Mouse (Mus musculus): ENCODE measurements at regions not wholly inside any gene's neighbourhood (a gene's known extent, or its start where the extent isn't known, plus 50 kb on each side); places are given as distances from the start of the nearest gene placed in this dataset.

GRCm38 (mm10) chr12:13843423-13844080 is 308.3 kb downstream of the Fam84a start (continued):
- TF ChIP-seq TCF12 (IDR thresholded peaks at IDR 0.05; ENCODE audit: low read depth, low read length) (no peak), POLR2AphosphoS5 (IDR thresholded peaks at IDR 0.05; ENCODE audit: borderline replicate concordance, low read depth, low read length) (no peak)

DNA sequence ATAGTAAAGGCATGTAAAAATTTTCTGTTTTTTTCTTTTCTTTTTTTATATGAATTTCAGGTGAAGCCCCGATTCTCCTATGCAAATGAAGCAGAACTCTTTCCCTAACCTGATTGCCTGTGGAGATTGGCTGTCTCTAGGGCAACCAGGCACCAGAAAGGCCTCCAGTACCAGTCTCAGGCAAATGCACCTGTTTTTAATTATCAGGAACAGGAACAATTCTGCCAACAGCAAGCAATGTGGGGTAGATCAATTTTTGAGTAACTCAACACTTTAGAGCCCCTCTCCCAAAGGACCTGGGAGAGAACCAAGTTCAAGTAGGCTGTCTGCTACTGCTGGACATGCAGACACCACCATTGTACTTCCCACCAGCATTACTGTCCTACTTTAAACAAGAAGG is 310.6 kb downstream of the Fam84a start:
- H3K27me3 ChIP-seq (ENCODE audit: control insufficient read depth in 1 of 2, insufficient read depth in 2 of 2, low read length in 2 of 2), result no peaks in the 10 kb centered on the region
- no peak overlapping the region for H3K27ac ChIP-seq (ENCODE audit: control insufficient read depth, low read depth, low read length)
- H3K4me3 ChIP-seq (ENCODE audit: control insufficient read depth in 1 of 2, insufficient read depth in 1 of 2, low read depth in 2 of 2, low read length in 2 of 2), result no peak overlapping the region
- 0 out of 4 replicates have a peak, but pooled peaks cover 0 to 3% of the 10 kb centered on the region in 2 experiments for H3K4me1 ChIP-seq (ENCODE audit: control insufficient read depth in 1 of 2, insufficient read depth in 2 of 2, low read length in 2 of 2)
- H3K9ac ChIP-seq (ENCODE audit: control insufficient read depth, low read depth, low read length, poor library complexity, severe bottlenecking), result no peak overlapping the region
- H3K79me2 ChIP-seq (ENCODE audit: control insufficient read depth, insufficient read depth, low read length, poor library complexity), result no peaks in the 10 kb centered on the region
- no peak for DNase-seq (ENCODE audit: low read depth, low spot score)
- H3K36me3 ChIP-seq (ENCODE audit: control insufficient read depth in 1 of 2, insufficient read depth in 2 of 2, low read length in 2 of 2), result no peaks in the 10 kb centered on the region
- TF ChIP-seq KAT2A (conservative IDR thresholded peaks at IDR 0.05; ENCODE audit: low read depth, low read length), result no peak
- TF ChIP-seq BHLHE40 (IDR thresholded peaks at IDR 0.05; ENCODE audit: borderline replicate concordance, low read depth, low read length), result no peak
- TF ChIP-seq POLR2AphosphoS2 (IDR thresholded peaks at IDR 0.05; ENCODE audit: low read length), result no peak
- no peak for TF ChIP-seq TAL1 (IDR thresholded peaks at IDR 0.05; ENCODE audit: low read length)
- TF ChIP-seq POLR2AphosphoS5 (IDR thresholded peaks at IDR 0.05; ENCODE audit: borderline replicate concordance, low read depth, low read length), result no peak
- TF ChIP-seq GABPA (IDR thresholded peaks at IDR 0.05; ENCODE audit: low read depth, low read length), result no peak
- TF ChIP-seq CHD2 (IDR thresholded peaks at IDR 0.05; ENCODE audit: low read length), result no peak
- no peak for TF ChIP-seq CTCF (IDR thresholded peaks at IDR 0.05 in 2 of 3, conservative IDR thresholded peaks at IDR 0.05 in 1 of 3; ENCODE audit: control insufficient read depth in 1 of 3, insufficient read depth in 1 of 3, low read depth in 2 of 3, low read length in 3 of 3, poor library complexity in 1 of 3, severe bottlenecking in 1 of 3)
- TF ChIP-seq USF2 (IDR thresholded peaks at IDR 0.05; ENCODE audit: borderline replicate concordance in 1 of 2, insufficient read depth in 1 of 2, low read depth in 1 of 2, low read length in 2 of 2), result no peak
- no peak for TF ChIP-seq MXI1 (IDR thresholded peaks at IDR 0.05; ENCODE audit: low read depth, low read length)
- TF ChIP-seq ZMIZ1 (IDR thresholded peaks at IDR 0.05; ENCODE audit: low read depth, low read length), result no peak
- H3K9me3 ChIP-seq (replicated peaks; ENCODE audit: insufficient read depth, low read length), result no peaks in the 10 kb centered on the region

- H3K79me2 ChIP-seq (ENCODE audit: control insufficient read depth, insufficient read depth, low read length, poor library complexity), result no peaks in the 10 kb centered on the region
- no peaks in the 10 kb centered on the region for H3K4me1 ChIP-seq (ENCODE audit: control insufficient read depth in 1 of 2, insufficient read depth in 2 of 2, low read length in 2 of 2)
- TF ChIP-seq EP300 (IDR thresholded peaks at IDR 0.05; ENCODE audit: low read depth in 1 of 2, low read length in 2 of 2) (no peak), NRF1 (IDR thresholded peaks at IDR 0.05; ENCODE audit: insufficient read depth, low read depth, low read length, poor library complexity, severe bottlenecking) (no peak), CHD2 (IDR thresholded peaks at IDR 0.05; ENCODE audit: low read length) (no peak), TCF12 (IDR thresholded peaks at IDR 0.05; ENCODE audit: low read depth, low read length) (no peak), KAT2A (conservative IDR thresholded peaks at IDR 0.05; ENCODE audit: low read depth, low read length) (no peak), NELFE (IDR thresholded peaks at IDR 0.05; ENCODE audit: low read depth, low read length) (no peak), JUND (IDR thresholded peaks at IDR 0.05; ENCODE audit: low read depth, low read length) (no peak), ZMIZ1 (IDR thresholded peaks at IDR 0.05; ENCODE audit: low read depth, low read length) (no peak), ETS1 (IDR thresholded peaks at IDR 0.05; ENCODE audit: low read depth, low read length) (no peak), UBTF (IDR thresholded peaks at IDR 0.05; ENCODE audit: borderline replicate concordance, insufficient read depth, low read depth, low read length) (no peak), RCOR1 (IDR thresholded peaks at IDR 0.05; ENCODE audit: low read depth, low read length) (no peak), MYB (IDR thresholded peaks at IDR 0.05; ENCODE audit: low read depth, low read length) (no peak), GABPA (IDR thresholded peaks at IDR 0.05; ENCODE audit: low read depth, low read length) (no peak), POLR2A (IDR thresholded peaks at IDR 0.05; ENCODE audit: control insufficient read depth in 1 of 2, insufficient read depth in 1 of 2, low read depth in 1 of 2, low read length in 2 of 2, poor library complexity in 1 of 2) (no peak), TAL1 (IDR thresholded peaks at IDR 0.05; ENCODE audit: low read length) (no peak)
- no peak overlapping the region for H3K4me3 ChIP-seq (ENCODE audit: control insufficient read depth in 1 of 2, insufficient read depth in 1 of 2, low read depth in 2 of 2, low read length in 2 of 2)
- H3K36me3 ChIP-seq (ENCODE audit: control insufficient read depth in 1 of 2, insufficient read depth in 2 of 2, low read length in 2 of 2), result no peaks in the 10 kb centered on the region
- no peaks in the 10 kb centered on the region for H3K27me3 ChIP-seq (ENCODE audit: control insufficient read depth in 1 of 2, insufficient read depth in 2 of 2, low read length in 2 of 2)
- no peak for DNase-seq (ENCODE audit: low read depth, low spot score)
- no peak overlapping the region for H3K27ac ChIP-seq (ENCODE audit: control insufficient read depth, low read depth, low read length)
- no peaks in the 10 kb centered on the region for H3K9me3 ChIP-seq (replicated peaks; ENCODE audit: insufficient read depth, low read length)
- no peak overlapping the region for H3K9ac ChIP-seq (ENCODE audit: control insufficient read depth, low read depth, low read length, poor library complexity, severe bottlenecking)
Measured at GRCm38 (mm10) chr12:13834723-13835122, 317.1 kb downstream of the Fam84a start.

Measured in MEL (cell line).